Mouse (Mus musculus) heart, embryonic 15.5 days (tissue): ENCODE data around the gene Cyb561. TPM values are rescaled to one million over a fixed set of nuclear protein-coding genes. Genes with fewer than 3 reads are reported as not detected.

ENCODE experiments used
- ATAC-seq: fragments of 200-750 bp; cut with Nextera tagmentation; replicated peaks from 2 replicates; pipeline ENCODE4 v1.8.0; 2017; ENCODE audit warnings: low read depth, moderate TSS enrichment; ENCODE audit not compliant: insufficient number of reproducible peaks, insufficient read depth, low FRiP score
- H3K27ac ChIP-seq: fragments of 300-500 bp; sonication (generic); 2 replicates; pipeline ENCODE4 v1.5.1; 2015; ENCODE audit warnings: mild to moderate bottlenecking, inconsistent platforms
- H3K27me3 ChIP-seq: fragments of 300-500 bp; sonication (generic); 2 replicates; pipeline ENCODE4 v1.6.1; 2015; ENCODE audit warnings: inconsistent platforms
- H3K36me3 ChIP-seq: fragments of 300-500 bp; sonication (generic); 2 replicates; pipeline ENCODE4 v1.6.1; 2015; ENCODE audit warnings: mild to moderate bottlenecking, inconsistent platforms
- H3K4me1 ChIP-seq: fragments of 300-500 bp; sonication (generic); replicated peaks from 2 replicates; pipeline ENCODE4 v1.6.1; 2015; ENCODE audit warnings: inconsistent platforms
- H3K4me2 ChIP-seq: fragments of 300-500 bp; sonication (generic); 2 replicates; pipeline ENCODE4 v1.6.1; 2015; ENCODE audit warnings: inconsistent platforms, mild to moderate bottlenecking, moderate library complexity
- H3K4me3 ChIP-seq: fragments of 300-500 bp; sonication (generic); 2 replicates; pipeline ENCODE4 v1.5.1; 2015; ENCODE audit warnings: mild to moderate bottlenecking, inconsistent platforms
- H3K9ac ChIP-seq: fragments of 300-500 bp; sonication (generic); 2 replicates; pipeline ENCODE4 v1.6.1; 2015; ENCODE audit warnings: mild to moderate bottlenecking, inconsistent platforms
- H3K9me3 ChIP-seq: fragments of 300-500 bp; sonication (generic); replicated peaks from 2 replicates; pipeline ENCODE4 v1.6.1; 2016; ENCODE audit warnings: inconsistent platforms
- WGBS: fragments of 180-500 bp; shearing (Covaris S2); methylation state at CpG from one replicate; pipeline ENCODE4 v1.1.7; 2015; ENCODE audit warnings: mixed read lengths; 5-methylcytosine and 5-hydroxymethylcytosine counted together
- polyA plus RNA-seq: library from polyadenylated mRNA; unstranded; fragments of >200 nt; fragmentation: Nextera tagmentation; extraction: Ambion mirVana; gene quantifications from 2 replicates; pipeline ENCODE4 v1.2.1, GENCODE M21; 2015

Cyb561 gene
- polyA plus RNA-seq, 1 experiment from 2014 or later: 6.2 TPM

GRCm38 (mm10) chr11:105899151-105899550, 54.0 kb downstream of the Cyb561 start:
- H3K4me1 ChIP-seq: 0 out of 2 replicates have a peak, but pooled peaks cover 7% of the 10 kb centered on the region
- no peak overlapping the region for H3K4me3 ChIP-seq
- WGBS: 22% methylated on average over 1 of the region's 1 CpGs
- no peaks in the 10 kb centered on the region for H3K27me3 ChIP-seq
- H3K36me3 ChIP-seq: peaks cover 24% of the 10 kb centered on the region
- no peak overlapping the region for H3K9ac ChIP-seq
- 0 out of 2 replicates have a peak overlapping the region, but pooled peaks have one; percentile 12 for H3K27ac ChIP-seq
- no peak overlapping the region for H3K4me2 ChIP-seq
- ATAC-seq: no peak
- no peaks in the 10 kb centered on the region for H3K9me3 ChIP-seq

GRCm38 (mm10) chr11:105887281-105887680, 65.9 kb downstream of the Cyb561 start:
- Histone ChIP-seq H3K4me3 (no peak overlapping the region), H3K27me3 (no peaks in the 10 kb centered on the region), H3K4me1 (peaks cover 21% of the 10 kb centered on the region), H3K9me3 (no peaks in the 10 kb centered on the region), H3K27ac (peak overlapping the region; percentile 80), H3K9ac (no peak overlapping the region), H3K36me3 (no peaks in the 10 kb centered on the region), H3K4me2 (no peak overlapping the region)
- peak; percentile 91 for ATAC-seq
- 17% methylated on average over 1 of the region's 1 CpGs for WGBS

GRCm38 (mm10) chr11:105885558-105885957, 67.6 kb downstream of the Cyb561 start:
- Histone ChIP-seq H3K4me1 (peaks cover 21% of the 10 kb centered on the region), H3K27ac (peak overlapping the region; percentile 42; the same call in 1 of the 2 replicates), H3K9me3 (no peaks in the 10 kb centered on the region), H3K4me2 (no peak overlapping the region), H3K36me3 (no peaks in the 10 kb centered on the region), H3K9ac (no peak overlapping the region), H3K27me3 (no peaks in the 10 kb centered on the region), H3K4me3 (no peak overlapping the region)
- no peak for ATAC-seq
- WGBS: 63% methylated on average over 1 of the region's 1 CpGs

Other genes with a start within 250 kb of the Cyb561 start
- 3.3 and 3.9 TPM in 2 replicates for gene Ace, start 14.6 kb upstream of the Cyb561 start, polyA plus RNA-seq
- gene Ace3, start 41.3 kb upstream of the Cyb561 start, polyA plus RNA-seq: not detected in 2 replicates
- 0.08 and 0.46 TPM in 2 replicates for gene Kcnh6, start 54.8 kb upstream of the Cyb561 start, polyA plus RNA-seq
- gene Dcaf7, start 83.5 kb upstream of the Cyb561 start, polyA plus RNA-seq: 35.0 and 48.7 TPM in 2 replicates
- gene Taco1, start 112.7 kb upstream of the Cyb561 start, polyA plus RNA-seq: 10.1 and 11.5 TPM in 2 replicates
- 19.2 and 24.9 TPM in 2 replicates for gene Map3k3, start 131.3 kb upstream of the Cyb561 start, polyA plus RNA-seq
- gene Gm10840, start 207.5 kb upstream of the Cyb561 start, polyA plus RNA-seq: not detected in 2 replicates
- gene Limd2, start 207.5 kb upstream of the Cyb561 start, polyA plus RNA-seq: 75.9 and 110 TPM in 2 replicates
- gene Strada, start 248.8 kb upstream of the Cyb561 start, polyA plus RNA-seq: 16.5 and 20.0 TPM in 2 replicates